Mouse (Mus musculus) layer of hippocampus, adult 18-20 months (tissue): ENCODE data around the gene Slc15a5. TPM values are rescaled to one million over a fixed set of nuclear protein-coding genes. Genes with fewer than 3 reads are reported as not detected.

Experiments
- DNase-seq, 2 experiments: peaks; one replicate each; pipeline ENCODE4 v3.0.0; 2022; ENCODE audit warnings: low spot score in 2 of 2
- total RNA-seq, 2 experiments: library from RNA; stranded (reverse); gene quantifications; 2 replicates each; pipeline ENCODE4 v1.2.3; 2021

The Slc15a5 gene
- total RNA-seq, 2 experiments from 2014 or later, result not detected

DNA sequence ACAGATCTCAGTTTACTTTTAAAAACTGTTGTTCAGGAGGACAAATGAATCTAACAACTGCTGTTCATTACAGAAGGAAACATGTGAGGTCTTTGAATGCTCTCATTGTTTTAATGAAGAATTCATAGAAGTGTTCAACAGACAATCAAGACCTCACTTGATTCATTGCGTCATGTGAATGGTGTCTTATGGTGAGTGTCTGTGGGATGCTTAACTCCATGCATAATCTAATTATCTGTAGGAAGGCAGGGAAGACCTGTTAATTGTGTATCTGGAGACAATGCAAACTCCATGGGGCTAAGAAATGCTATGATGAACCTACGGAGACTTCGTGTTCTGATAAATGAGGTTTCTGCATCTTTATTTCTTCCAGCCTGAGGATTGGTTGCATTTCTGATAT, 103.7 kb downstream of the Slc15a5 start:
- no peak for DNase-seq

DNA sequence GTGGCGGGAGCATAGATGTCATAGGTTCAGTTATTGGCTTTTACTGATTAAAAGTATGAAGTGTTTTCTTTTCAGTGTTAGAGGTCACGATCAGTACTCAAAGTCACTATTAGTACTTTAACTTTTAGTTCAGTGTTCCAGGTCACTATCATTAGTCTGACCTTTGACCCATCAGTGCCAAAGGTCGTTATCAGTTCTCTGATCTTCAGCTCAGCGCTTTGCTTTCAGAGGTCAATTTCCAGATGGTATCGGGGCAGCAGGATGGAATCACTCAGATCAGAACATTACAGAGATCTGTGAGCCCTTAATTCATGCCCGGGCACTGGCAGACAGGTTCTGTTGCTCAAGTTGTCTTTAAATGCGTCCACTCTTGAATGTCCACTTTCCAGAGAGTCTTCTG, 116.0 kb downstream of the Slc15a5 start:
- no peak for DNase-seq

DNA sequence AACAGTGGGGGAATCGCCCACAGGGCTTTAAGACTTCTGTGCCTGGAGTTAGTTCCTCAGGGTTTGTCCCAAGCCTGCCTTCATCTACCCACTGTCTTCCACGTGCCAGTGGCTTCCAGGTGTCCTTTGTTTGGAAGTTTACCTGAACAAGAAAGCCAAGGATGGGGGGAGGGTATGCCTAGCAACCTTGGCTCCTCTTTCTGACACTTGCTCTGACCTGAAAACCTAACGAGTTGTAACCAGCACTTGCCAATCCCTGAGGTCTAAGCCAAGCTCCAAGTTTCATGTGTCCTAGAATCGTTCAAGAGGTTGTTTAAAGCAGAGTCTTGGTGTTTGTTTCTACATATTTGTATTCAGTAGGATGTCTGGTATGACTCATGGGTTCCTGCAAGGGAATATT, 116.9 kb downstream of the Slc15a5 start:
- no peak for DNase-seq

DNA sequence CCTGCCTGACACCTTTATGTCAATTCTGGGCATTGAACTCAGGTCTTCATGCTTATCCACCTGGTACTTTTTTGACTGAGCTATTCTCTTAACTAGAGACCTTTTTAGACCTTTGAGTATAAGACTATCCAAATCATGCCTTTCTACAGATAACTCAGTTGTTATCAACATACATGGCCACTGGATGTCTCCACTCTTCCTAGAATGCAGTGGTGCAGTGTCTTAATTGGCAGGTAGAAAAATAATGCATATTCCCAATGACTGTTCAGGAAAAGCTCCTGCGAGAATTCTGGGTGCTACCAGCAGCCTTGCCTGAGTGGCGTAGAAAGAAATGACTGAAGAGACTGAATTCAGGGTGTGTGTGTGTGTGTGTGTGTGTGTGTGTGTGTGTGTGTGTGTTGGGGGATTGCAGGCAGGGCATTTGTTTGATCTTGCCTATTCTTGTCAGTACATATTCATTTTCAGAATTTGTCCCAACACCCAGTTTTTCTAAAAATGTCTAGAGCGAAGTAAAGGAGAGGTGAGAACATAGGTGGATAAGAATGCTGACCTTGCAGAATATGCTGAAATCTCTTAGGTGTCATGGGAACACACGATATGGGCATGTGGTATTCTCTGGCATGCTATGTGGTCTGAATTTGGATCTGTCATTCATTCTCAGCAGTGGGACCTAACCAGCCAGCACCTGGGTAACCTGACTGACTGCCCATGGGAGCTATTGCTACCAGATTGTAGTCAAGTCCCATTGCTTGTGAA, 119.5 kb downstream of the Slc15a5 start:
- DNase-seq, result peak in 1 of 2 experiments; percentile 18

DNA sequence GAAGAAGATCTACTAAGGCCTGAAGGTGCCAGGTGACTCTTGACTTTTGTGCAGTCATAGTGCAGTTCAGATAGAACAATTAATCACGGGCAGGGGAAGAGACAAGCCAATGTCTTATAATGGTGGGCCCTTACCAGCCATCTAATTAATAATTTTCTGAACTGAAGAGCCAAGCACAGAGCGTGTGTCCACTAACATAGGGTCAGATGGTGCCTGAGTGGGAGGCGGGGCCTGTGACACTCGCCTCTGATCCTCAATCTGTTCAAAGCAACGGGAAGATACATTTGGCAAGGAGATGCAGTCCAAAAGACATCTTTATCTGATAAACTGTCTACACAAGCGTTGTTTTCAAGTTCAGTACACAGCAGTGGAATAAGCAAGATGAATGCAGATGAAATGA, 122.1 kb downstream of the Slc15a5 start:
- no peak for DNase-seq

DNA sequence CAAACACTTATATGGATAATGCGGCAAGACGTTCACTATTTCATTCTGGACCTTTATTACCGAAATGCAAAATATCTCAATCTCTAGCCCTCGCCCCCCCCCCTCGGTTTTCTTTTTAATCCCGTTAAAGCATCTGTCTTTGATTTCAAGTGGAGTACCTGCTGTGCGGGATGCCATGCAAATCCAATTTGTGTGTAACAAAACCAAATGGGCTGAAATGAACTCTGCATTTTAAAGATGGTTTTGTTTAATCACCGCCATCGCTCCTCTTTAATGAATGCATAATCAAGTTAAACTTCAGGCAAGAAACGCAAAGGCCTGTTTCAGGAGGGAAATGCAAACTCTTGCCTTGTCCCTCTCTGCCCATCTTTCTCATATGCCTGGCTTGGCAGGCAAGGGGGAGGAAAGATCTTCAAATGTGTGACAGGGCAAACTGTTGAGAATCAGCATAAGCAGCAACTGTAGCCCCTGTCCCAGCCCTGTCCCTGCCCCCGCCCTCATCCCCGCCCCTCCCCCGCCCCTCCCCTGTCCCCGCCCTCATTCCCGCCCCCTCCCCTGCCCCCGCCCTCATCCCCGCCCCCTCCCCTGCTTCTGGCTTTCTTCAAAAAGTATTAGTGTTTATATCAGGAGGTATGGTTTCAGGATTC, 122.8 kb downstream of the Slc15a5 start:
- no peak for DNase-seq

DNA sequence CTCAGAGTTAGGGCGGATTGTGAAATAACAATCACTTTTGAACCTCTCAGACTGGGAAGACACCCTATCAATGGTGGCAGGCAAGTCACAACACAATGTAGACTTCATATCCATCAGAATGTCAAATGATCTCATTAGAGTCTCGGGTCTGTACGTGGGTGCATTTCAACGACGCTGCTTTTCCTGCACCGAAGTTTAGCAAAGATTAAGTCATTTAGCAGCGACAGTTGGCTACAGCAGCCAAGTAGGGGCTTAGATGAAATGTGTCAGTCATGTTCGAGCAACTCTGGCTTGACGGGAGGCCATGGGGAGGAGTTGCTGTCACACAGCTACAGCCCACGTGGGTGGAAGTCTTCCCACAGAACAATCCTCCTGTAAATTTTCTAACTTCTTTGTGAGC, 133.2 kb downstream of the Slc15a5 start:
- DNase-seq, result no peak

DNA sequence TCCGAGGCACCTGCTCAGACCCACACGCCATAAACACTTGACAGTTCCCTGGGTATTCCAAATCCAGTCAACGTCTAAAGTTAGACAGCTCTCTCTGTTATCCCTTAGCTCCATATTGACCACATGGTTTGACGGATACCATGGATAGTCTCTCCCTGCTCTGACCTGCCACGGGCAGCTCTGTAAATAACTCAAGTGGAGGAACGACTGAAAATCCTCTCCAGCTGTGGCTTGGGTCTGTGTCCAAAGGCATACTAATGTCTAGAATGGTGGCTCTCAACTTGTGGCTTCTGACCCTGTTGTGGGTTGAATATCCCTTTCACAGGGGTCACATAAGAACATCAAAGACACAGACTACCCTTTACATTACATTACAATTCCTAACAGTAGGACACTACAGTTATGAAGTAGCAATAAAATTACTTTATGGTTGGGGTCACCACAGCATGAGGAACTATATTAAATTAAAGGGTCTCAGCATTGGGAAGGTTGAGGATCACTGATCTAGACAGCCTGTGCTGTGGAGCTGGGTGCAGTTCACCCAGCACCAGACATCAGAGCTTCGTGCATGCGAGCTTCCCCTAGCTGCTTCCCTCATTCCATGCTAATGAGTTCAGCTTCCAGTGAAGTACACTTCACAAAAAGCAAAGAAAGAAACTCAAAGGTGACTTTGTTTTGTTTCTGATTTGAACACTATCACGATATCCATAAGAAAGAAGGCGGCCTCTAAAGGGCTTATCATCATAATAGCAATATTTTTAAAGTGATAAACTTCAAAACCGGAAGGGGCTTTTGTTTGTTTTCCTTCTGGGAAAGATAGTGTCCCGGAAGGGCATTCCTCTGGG, 139.1 kb downstream of the Slc15a5 start:
- no peak for DNase-seq

DNA sequence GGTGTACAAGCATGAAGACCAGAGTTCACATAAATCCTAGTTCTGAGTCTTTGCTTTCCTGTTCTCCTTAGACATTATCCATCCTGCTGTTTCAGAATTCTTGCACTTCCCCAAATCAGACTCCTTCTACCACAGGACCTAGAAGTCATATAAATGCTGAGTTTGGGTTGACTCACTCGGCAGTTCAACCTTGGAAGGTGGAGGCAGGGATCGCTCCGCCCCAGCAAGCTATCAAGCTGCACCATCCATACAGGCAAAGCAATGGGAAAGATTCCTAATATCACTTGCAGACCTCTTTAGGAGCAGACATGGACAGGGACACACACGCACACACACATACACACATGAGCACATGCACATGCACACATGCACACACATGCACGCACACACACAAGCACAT, 142.2 kb downstream of the Slc15a5 start:
- DNase-seq, result no peak

DNA sequence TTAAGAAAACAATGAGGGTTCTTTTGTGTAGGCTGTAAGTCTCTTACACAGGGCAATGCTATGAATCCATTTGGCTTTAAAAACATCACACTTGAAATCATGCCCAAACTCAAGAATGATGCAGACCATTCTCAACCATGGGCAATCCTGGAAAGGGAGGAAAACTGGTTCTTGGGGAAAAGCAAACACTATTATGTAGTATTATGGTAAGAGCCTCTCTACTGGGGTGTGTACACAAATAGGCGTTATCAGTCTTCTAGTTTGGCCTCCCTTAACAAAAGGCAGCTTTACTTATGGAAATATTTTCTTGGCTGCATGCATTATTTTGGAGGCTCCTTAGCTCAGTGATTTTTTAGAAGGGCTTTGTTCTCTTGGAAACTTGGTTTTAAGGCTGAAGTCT, 143.4 kb downstream of the Slc15a5 start:
- no peak for DNase-seq

DNA sequence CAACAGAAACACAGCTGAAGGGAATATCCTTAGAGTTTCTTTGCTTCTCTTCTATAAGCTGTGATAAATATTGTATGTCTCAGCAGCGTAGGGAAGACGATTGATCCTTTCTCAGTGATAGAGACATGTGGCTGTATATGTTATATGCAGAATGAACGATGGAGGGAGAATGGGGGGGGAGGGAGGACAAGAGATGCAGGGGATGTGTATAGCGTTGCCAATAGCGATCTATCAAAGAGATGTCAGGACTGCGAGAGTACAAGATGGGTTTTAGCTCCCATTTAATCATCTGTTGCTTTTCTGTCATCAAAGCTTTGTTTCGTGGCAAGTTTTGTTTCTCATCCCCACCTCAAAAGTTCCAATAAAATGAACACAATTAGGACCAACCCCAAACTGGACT, 143.9 kb downstream of the Slc15a5 start:
- no peak for DNase-seq

DNA sequence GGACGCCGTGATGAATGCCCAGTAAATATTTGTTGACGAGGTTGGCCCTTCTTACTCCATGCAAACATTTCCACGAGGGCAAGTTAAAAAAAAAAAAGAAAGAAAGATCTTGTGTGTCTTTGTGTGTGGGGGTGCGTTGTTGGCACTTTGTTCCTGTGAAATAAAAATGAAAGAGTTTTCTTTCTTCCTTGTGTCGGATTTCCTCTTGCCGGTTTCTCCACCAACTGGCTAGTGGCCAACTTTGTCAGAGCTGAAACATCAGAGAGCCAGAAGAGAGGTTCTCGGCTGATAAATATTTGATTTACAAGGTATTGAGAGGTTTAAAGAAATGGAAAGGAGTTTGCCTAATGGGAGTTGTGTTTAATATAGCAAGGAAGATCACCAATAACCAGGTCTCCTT, 144.4 kb downstream of the Slc15a5 start:
- peak; percentile 24 to 58 for DNase-seq

DNA sequence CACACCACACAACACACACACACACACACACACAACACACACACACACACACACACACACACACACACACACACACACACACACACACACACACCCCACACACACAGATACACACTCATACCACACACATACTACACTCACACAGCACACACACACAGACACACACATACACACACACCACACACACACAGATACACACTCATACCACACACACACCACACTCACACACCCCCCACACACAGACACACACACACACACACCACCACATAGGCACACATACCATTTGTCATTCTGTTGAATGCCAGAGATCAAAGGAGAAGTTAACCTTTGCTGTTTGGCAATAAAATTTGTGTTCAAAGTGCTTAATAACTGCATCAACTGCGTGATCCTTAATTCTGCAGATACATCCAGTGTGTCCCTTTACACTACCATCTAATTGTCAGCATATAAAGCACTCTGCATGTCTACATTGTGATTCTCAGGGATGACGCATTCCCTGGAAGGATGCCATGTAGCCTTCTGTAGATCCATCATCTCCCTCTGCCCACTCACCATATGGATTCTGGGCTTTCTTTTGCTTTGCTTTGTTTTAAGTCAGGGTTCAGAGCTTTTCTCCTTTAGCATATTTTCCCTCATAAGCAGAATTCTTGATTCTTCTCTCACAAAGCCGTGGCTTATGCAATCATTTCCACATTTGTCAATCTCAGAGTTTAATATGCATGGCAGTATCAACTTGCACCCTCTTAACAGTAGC, 145.0 kb downstream of the Slc15a5 start:
- peak; percentile 72 to 92 for DNase-seq

Other genes starting within 250 kb of the Slc15a5 start
- gene Mgst1, start 60.4 kb upstream of the Slc15a5 start, total RNA-seq, result 10 to 100 TPM; 12.0 to 16.4 TPM